Mouse (Mus musculus): ENCODE measurements around the gene Hbq1a. TPM values are rescaled to one million over a fixed set of nuclear protein-coding genes. Genes with fewer than 3 reads are reported as not detected.
"Not testable (repeated sequence)": the region's sequence is repeated elsewhere in the genome, so short reads cannot be mapped to it uniquely, and the experiment has no call there.

Gene Hbq1a
- polyA plus RNA-seq, 1 experiment from 2014 or later = not detected

GRCm38 (mm10) chr11:32287493-32287825 lies 12.4 kb upstream of the Hbq1a start:
- Histone ChIP-seq H3K4me1 (replicated peaks) (no peaks in the 10 kb centered on the region), H3K27me3 (ENCODE audit: insufficient read depth, poor library complexity, severe bottlenecking) (peaks cover 16% of the 10 kb centered on the region), H3K36me3 (no peaks in the 10 kb centered on the region), H3K9me3 (no peaks in the 10 kb centered on the region), H3K27ac (no peak overlapping the region), H3K4me3 (no peak overlapping the region)
- 72% methylated on average over 9 of the region's 9 CpGs for WGBS
- DNase-seq (ENCODE audit: low spot score) = no peak

DNA sequence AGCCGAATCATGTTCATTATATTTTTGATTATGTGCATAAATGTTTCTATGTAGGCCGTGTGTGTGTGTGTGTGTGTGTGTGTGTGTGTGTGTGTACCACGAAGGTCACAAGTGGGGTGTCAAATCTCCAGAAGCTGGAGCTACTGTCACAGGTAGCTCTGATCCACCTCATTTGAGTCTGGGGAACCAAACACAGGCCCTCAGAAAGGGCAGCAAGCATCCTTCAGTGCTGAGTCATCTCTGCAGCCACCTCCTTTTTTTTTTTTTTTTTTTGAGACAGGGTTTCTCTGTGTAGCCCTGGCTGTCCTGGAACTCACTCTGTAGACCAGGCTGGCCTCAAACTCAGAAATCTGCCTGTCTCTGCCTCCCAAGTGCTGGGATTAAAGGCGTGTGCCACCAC lies 7.0 kb upstream of the Hbq1a start:
- not testable (repeated sequence) for H3K36me3 ChIP-seq; H3K4me3 ChIP-seq; H3K9me3 ChIP-seq; H3K27ac ChIP-seq; DNase-seq (ENCODE audit: low spot score); H3K4me1 ChIP-seq (replicated peaks)
- 83% methylated on average over 4 of the region's 4 CpGs for WGBS
- peaks cover 13% of the 10 kb centered on the region for H3K27me3 ChIP-seq (ENCODE audit: insufficient read depth, poor library complexity, severe bottlenecking)

GRCm38 (mm10) chr11:32293479-32293878 lies 6.4 kb upstream of the Hbq1a start:
- H3K27me3 ChIP-seq (ENCODE audit: insufficient read depth, poor library complexity, severe bottlenecking); DNase-seq (ENCODE audit: low spot score); H3K4me1 ChIP-seq (replicated peaks); H3K27ac ChIP-seq; H3K9me3 ChIP-seq; H3K4me3 ChIP-seq; H3K36me3 ChIP-seq: not testable (repeated sequence)
- 77% methylated on average over 3 of the region's 3 CpGs for WGBS

DNA sequence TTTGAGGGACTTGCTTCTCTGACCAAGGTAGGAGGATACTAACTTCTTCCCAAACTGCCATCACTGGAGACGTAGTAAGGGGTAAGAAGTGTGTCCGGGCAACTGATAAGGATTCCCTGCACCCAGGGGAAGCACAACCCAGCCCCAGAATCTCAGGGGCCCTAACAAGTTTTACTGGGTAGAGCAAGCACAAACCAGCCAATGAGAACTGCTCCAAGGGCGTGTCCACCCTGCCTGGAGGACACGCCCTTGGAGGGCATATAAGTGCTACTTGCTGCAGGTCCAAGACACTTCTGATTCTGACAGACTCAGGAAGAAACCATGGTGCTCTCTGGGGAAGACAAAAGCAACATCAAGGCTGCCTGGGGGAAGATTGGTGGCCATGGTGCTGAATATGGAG lies 3.7 kb upstream of the Hbq1a start, which contains the start of gene Hba-a2:
Hba-a2 (plus strand) TSS at position 287 of the 400 bp plus-strand sequence.
- H3K9me3 ChIP-seq, H3K36me3 ChIP-seq: not testable (repeated sequence)

DNA sequence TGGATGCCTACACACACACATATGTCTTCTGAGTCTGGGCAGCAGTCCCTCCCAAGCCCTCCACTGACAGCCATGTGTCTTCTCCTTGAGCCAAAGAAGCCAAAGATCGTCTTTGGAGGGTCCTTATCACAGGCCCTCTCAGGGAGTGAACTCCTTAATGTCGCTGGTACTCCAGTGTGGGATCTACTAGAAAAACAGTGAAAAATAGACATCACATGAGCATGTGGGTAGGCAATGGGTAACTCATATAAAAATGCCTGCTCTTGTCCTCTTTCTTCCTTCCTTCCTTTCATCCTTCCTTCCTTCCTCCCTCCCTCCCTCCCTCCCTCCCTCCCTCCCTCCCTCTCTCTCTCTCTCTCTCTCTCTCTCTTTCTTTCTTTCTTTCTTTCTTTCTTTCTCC lies 2.5 kb upstream of the Hbq1a start:
- H3K27me3 ChIP-seq (ENCODE audit: insufficient read depth, poor library complexity, severe bottlenecking) = peaks cover 24% of the 10 kb centered on the region
- not testable (repeated sequence) for DNase-seq (ENCODE audit: low spot score); H3K27ac ChIP-seq; H3K36me3 ChIP-seq; H3K9me3 ChIP-seq; H3K4me3 ChIP-seq; H3K4me1 ChIP-seq (replicated peaks)
- 46% methylated on average over 2 of the region's 2 CpGs for WGBS

More for the DNA sequence above, 3.7 kb upstream of the Hbq1a start, which contains the start of gene Hba-a2:
- H3K27ac ChIP-seq; DNase-seq (ENCODE audit: low spot score); H3K4me1 ChIP-seq (replicated peaks); H3K4me3 ChIP-seq: not testable (repeated sequence)
- no CpG with 5 or more reads among the region's 4 CpGs for WGBS
- H3K27me3 ChIP-seq (ENCODE audit: insufficient read depth, poor library complexity, severe bottlenecking) = peaks cover 13% of the 10 kb centered on the region

GRCm38 (mm10) chr11:32297866-32298531 lies 1.9 kb upstream of the Hbq1a start:
- 89% methylated on average over 1 of the region's 1 CpGs for WGBS
- H3K9me3 ChIP-seq = no peaks in the 10 kb centered on the region
- no peak overlapping the region for H3K4me3 ChIP-seq
- no peak overlapping the region for H3K27ac ChIP-seq
- DNase-seq (ENCODE audit: low spot score) = no peak
- H3K36me3 ChIP-seq = no peaks in the 10 kb centered on the region
- no peaks in the 10 kb centered on the region for H3K4me1 ChIP-seq (replicated peaks)
- H3K27me3 ChIP-seq (ENCODE audit: insufficient read depth, poor library complexity, severe bottlenecking) = peaks cover 25% of the 10 kb centered on the region

DNA sequence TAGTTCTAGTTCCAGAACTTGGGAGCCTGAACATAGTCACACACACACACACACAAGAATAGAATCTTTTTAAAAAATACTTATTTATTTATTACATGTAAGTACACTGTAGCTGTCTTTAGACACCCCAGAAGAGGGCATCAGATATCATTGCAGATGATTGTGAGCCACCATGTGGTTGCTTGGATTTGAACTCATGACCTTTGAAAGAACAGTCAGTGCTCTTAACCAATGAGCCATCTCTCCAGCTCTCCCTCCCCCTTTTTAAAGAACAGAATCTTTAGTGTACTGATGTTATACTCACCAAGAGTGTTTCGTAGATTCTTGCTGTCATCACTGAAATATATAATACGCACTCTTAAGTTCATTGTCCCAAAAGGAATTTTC lies 1.3 kb upstream of the Hbq1a start:
- no peak overlapping the region for H3K4me3 ChIP-seq
- WGBS = 90% methylated on average over 2 of the region's 2 CpGs
- H3K4me1 ChIP-seq (replicated peaks) = no peaks in the 10 kb centered on the region
- no peaks in the 10 kb centered on the region for H3K9me3 ChIP-seq
- H3K27ac ChIP-seq = no peak overlapping the region
- H3K36me3 ChIP-seq = no peaks in the 10 kb centered on the region
- peaks cover 25% of the 10 kb centered on the region for H3K27me3 ChIP-seq (ENCODE audit: insufficient read depth, poor library complexity, severe bottlenecking)
- no peak for DNase-seq (ENCODE audit: low spot score)

DNA sequence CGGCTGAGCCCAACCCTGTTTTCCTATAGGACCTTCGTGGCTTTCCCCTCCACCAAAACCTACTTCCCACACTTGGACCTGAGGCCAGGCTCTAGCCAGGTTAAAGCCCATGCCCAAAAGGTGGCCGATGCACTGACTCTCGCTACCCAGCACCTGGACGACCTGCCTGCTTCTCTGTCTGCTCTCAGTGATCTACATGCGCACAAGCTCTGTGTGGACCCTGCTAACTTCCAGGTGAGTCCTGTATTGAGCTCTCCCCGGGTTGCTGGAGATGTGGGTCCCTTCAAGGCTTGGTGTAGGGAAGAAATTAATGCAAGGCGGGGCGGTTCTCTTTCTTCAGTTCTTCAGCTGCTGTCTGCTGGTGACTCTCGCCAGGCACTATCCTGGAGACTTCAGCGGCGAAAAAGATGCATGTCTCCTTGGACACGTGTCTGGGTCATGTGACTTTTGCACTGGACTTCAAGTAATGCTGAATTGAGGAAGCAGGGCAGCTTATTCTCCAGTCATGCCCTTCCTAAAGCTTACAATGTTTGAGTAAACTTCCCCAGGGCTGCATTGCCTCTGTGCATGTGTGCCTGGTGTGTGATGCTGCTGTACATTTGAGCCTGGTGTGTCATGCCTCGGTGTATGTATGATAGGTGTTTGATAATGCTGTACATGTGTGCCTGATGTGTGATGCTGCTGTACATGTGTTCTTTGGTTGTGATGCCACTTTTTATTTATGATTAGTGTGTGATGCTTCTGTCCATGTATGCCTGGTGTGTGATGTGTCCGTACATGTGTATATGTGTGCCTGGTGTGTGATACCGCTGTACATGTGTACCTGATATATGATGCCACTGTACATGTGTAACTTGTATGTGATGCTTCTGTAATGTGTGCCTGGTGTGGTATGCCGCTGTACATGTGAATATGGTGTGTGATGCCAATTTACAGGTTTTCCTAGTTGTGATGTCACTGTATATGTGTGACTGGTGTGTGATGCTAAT lies 704 bp downstream of the Hbq1a start:
- H3K27ac ChIP-seq = no peak overlapping the region
- no peaks in the 10 kb centered on the region for H3K9me3 ChIP-seq
- peak overlapping the region; percentile 32 for H3K4me3 ChIP-seq
- no peaks in the 10 kb centered on the region for H3K36me3 ChIP-seq
- DNase-seq (ENCODE audit: low spot score) = no peak
- H3K27me3 ChIP-seq (ENCODE audit: insufficient read depth, poor library complexity, severe bottlenecking) = peaks cover 21% of the 10 kb centered on the region
- no peaks in the 10 kb centered on the region for H3K4me1 ChIP-seq (replicated peaks)
- WGBS = 51% methylated on average over 16 of the region's 17 CpGs

- H3K9me3 ChIP-seq = no peaks in the 10 kb centered on the region
- no peaks in the 10 kb centered on the region for H3K4me1 ChIP-seq (replicated peaks)
- no peak for DNase-seq (ENCODE audit: low spot score)
- H3K27ac ChIP-seq = no peak overlapping the region
- H3K27me3 ChIP-seq (ENCODE audit: insufficient read depth, poor library complexity, severe bottlenecking) = peaks cover 21% of the 10 kb centered on the region
- 82% methylated on average over 1 of the region's 1 CpGs for WGBS
- no peaks in the 10 kb centered on the region for H3K36me3 ChIP-seq
- H3K4me3 ChIP-seq = no peak overlapping the region
These were observed 1.6 kb downstream of the Hbq1a start for GRCm38 (mm10) chr11:32301506-32301905.

DNA sequence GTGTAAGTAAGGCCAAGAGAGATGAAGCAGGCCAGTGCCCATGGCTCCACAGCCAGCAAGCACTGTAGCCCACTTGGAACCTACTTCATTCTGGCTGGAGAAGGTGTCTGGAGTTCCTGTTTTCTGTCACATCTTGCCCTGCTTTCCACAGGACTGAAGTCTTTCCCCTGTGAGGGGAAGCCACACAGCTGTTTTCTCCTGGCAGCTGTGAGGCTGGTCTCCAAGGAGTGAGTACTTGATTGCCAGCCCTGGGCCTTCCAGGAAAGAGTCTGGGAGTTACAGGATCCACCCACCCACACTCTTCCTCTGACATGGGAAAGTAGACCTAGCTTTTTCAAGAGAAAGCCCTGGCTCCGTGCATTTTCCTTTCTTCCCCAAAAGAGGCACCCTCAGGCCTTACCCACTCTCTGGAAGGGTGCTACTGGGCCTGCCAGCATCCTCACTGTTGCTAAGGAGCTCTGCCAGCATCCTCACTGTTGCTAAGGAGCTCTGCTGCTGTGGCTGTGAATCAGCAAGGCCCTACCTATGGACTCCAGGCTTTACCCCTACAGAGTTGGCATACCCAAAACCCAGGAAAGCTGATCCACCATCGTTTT lies 3.1 kb downstream of the Hbq1a start:
- H3K9me3 ChIP-seq = no peaks in the 10 kb centered on the region
- no peak overlapping the region for H3K27ac ChIP-seq
- H3K4me3 ChIP-seq = no peak overlapping the region
- H3K4me1 ChIP-seq (replicated peaks) = peaks cover 7% of the 10 kb centered on the region
- DNase-seq (ENCODE audit: low spot score) = no peak
- 49% methylated on average over 2 of the region's 2 CpGs for WGBS
- H3K36me3 ChIP-seq = no peaks in the 10 kb centered on the region
- peaks cover 21% of the 10 kb centered on the region for H3K27me3 ChIP-seq (ENCODE audit: insufficient read depth, poor library complexity, severe bottlenecking)

DNA sequence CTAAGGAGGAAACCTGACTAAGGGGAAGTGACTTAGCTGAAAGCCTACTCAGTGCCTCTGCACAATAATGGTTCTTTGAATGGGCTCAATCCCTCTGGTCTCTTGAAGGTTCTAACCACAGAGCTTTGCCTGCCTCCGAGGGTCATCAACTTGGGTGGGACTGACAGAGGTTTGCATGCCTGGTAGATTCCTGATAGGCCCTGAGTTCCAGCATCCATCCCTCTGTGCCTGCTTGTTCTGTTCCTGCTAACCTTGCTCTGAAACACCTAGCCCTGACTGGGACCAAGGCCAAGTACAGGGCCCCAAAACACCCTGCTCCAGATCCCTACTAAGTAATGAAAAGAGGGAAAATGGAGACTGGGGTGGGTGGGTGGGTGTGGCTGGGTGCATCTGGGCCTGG lies 3.6 kb downstream of the Hbq1a start:
- DNase-seq (ENCODE audit: low spot score) = no peak
- Histone ChIP-seq H3K4me3 (no peak overlapping the region), H3K27me3 (ENCODE audit: insufficient read depth, poor library complexity, severe bottlenecking) (peaks cover 21% of the 10 kb centered on the region), H3K36me3 (no peaks in the 10 kb centered on the region), H3K27ac (no peak overlapping the region), H3K9me3 (no peaks in the 10 kb centered on the region), H3K4me1 (replicated peaks) (peaks cover 10% of the 10 kb centered on the region)
- 76% methylated on average over 1 of the region's 1 CpGs for WGBS

DNA sequence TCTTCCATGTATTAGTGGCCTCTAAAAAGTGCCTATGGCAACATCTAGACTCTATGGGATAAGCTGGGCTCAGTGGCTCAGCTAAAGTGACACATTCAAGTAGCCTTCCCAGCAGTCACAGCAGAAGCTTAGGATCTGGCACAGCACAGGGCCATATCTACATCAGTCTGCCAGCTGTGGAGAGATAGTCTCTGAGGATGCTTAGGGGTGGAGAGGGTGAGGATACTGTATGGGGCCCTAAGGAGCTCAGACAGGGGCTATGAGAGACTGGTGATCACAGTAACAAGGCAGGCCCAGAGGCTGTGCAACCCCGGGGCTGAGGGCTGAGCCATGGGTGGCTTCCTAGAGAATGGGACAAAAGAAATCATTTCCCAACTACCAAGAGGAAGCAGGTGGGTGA lies 7.1 kb downstream of the Hbq1a start:
- DNase-seq (ENCODE audit: low spot score) = no peak
- peaks cover 21% of the 10 kb centered on the region for H3K4me1 ChIP-seq (replicated peaks)
- no peaks in the 10 kb centered on the region for H3K9me3 ChIP-seq
- H3K27me3 ChIP-seq (ENCODE audit: insufficient read depth, poor library complexity, severe bottlenecking) = peaks cover 5% of the 10 kb centered on the region; the same call in 1 of the 2 replicates
- H3K4me3 ChIP-seq = no peak overlapping the region
- H3K27ac ChIP-seq = no peak overlapping the region
- H3K36me3 ChIP-seq = no peaks in the 10 kb centered on the region
- WGBS = 85% methylated on average over 1 of the region's 1 CpGs

GRCm38 (mm10) chr11:32309446-32309845 lies 9.6 kb downstream of the Hbq1a start:
- Histone ChIP-seq H3K4me1 (replicated peaks) (peaks cover 24% of the 10 kb centered on the region), H3K4me3 (no peak overlapping the region), H3K36me3 (no peaks in the 10 kb centered on the region), H3K9me3 (no peaks in the 10 kb centered on the region), H3K27me3 (ENCODE audit: insufficient read depth, poor library complexity, severe bottlenecking) (no peaks in the 10 kb centered on the region), H3K27ac (no peak overlapping the region)
- no peak for DNase-seq (ENCODE audit: low spot score)
- whole genome bisulfite sequencing = 32% methylated on average over 4 of the region's 4 CpGs

All from hindbrain, embryonic 10.5 days (tissue).